Mouse (Mus musculus): ENCODE measurements around the gene Gm29609.
A peak's percentile ranks its signal among the peaks of the same experiment; 100 is the strongest.
"Not testable (repeated sequence)": the region's sequence is repeated elsewhere in the genome, so short reads cannot be mapped to it uniquely, and the experiment has no call there.

The Gm29609 gene

DNA sequence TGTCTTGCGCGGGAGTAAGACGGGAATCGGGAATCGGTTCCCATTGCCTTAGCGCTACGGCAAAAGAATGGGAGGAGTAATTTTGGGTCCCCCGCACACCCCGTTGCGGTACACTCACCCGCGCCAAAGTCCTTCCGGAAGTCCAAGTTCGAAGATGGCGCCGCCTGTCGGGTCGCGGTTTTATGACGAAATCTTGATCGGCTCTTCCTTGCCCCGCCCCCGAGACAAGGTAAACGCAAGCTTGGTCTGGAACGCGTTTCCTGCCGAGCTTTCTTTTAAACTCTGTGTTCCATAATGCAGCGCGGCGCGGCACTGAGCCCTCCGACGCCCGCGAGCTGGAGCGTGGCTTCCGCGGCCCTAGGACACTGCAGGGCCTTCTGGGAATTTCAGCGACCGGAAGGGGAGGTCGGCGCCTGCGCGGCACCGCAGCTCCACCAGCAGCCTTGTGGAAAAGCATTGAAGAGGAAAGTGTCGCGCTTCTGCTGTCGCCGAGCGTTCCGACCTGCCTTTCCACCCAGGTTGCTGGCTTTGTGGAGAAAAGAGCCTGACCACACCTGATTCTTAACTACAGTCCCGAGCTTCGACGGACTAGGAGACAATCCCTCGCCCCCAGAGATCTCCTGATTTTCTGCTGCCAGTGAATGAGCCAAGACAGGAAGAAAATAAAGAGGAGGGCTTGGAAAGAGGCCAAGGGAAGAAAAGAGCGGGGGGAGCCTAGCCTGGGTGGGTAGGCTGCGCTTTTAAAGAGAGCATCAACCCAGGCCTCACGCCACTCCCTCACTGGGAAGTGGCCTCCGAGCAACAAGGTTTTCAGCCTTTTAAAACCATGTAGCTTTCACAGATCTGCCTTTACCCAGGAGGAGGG is at the start of gene Gm29609, which contains the start of gene Gtf3c2:
Gene Gm29609, minus strand, starts transcription at position 146 of the 865 bp plus-strand sequence.
Gene Gtf3c2, minus strand, starts transcription at position 379 of the 865 bp plus-strand sequence.
- peak; percentile 97 for DNase-seq

DNA sequence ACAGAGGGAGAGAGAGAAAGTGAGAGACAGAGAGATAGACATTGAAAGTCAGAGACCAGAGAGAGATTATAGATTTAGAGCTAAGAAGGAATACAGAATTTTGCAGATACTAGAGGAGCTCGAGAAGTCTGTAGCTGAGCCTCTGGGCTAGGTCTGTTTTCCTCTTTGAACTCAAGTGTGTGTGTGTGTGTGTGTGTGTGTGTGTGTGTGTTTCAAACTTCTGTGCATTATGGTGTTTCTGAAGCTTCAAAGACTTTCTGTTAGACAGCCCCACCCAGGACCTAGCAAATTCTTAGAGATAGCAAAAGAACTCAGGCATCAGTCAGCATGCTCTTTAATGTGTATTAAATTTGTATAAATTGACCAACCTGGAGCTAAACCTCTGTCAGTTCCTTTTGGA is 46.9 kb upstream of the Gm29609 start:
- no peak for DNase-seq

DNA sequence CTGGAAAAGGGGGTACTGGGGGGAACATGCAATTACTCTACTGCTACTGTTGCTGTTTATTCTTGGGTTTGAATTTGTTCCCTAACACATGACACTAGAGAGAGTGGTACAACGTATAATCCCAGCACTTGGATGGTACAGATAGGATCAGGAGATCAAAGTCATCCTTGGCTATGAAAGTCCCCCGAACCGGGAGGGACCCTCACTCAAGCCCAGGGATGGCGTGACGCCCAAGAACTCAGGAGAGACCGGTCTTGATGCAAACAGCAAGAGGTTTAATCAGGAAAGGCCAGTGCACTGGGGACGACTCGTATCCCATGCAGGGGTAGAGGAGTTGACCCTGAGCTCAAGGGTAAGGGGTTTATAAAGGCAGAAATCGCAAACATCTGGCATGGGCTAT is 43.0 kb upstream of the Gm29609 start:
- DNase-seq, result no peak

DNA sequence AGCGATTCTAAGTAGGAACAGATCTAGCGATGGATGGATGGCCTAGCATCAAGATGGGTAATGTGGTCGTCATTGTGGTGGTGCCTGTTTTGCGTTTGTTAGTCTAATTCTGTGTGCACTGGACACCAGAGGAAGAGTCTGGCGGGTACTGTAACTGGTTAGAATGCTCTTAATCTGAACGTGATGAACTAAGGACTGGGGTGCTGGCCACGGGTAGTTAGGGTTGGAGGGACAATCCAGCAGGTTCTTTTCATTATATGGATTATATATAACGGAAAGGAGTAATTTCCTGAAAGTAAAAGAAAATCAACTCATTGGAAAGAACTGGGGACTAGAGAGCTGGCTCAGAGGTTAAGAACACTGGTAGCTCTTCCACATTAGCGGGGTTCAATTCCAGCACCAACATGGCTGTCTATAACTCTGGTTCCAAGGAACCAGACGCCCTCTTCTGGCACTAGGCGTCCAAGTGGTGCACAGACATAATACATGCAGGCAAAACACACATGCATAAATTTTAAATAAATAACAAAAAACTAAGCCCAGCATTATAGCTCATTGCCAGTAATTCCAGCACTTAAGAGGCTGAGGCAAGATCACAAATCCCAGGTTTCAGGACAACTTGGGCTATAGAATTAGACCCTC is 41.7 kb upstream of the Gm29609 start:
- DNase-seq, result peak; percentile 82

DNA sequence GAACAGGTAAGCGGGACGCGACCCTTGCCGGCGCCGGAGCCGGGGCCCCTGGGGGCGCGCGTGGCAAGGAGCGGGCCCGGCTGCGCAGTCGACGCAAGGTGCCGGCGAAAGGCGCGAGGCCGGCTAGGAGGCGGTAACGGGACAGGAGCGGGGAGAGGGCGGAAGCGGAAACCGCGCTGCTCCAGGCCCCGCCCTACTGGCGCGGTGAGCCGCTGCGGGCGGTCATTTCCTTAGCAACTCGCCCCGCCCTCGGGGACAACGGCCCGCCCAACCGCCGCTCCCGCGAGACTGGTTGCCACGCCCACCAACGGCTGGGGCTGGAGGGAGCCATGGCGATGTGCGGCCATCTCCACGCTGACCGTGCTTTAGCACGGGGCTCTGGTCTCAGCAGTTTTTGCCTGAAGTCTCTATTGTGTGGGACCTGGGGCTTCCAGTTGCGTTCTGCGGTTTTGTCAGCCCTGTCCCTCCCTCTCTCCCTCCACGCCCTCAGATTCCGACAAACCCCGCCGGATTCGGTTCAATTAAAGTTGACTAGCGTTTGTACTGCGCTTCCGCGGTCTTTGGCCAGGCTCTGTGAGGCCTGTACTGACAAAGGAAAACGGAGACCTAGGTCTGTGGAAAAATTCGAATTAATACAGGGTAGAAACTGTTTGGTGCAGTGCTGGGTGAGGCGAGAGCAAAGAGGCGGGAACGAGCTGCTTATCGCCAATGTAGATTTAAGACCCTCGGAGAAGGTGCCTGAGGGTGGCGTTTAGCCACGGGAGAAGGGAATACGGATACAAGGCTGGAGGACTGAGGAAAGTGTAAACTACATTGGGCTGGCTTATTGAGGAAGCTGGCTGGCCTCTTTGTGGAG is 41.0 kb upstream of the Gm29609 start, which contains the start of gene Ppm1g:
Gene Ppm1g, minus strand, starts transcription at position 240 of the 856 bp plus-strand sequence.
- peak; percentile 99 for DNase-seq

DNA sequence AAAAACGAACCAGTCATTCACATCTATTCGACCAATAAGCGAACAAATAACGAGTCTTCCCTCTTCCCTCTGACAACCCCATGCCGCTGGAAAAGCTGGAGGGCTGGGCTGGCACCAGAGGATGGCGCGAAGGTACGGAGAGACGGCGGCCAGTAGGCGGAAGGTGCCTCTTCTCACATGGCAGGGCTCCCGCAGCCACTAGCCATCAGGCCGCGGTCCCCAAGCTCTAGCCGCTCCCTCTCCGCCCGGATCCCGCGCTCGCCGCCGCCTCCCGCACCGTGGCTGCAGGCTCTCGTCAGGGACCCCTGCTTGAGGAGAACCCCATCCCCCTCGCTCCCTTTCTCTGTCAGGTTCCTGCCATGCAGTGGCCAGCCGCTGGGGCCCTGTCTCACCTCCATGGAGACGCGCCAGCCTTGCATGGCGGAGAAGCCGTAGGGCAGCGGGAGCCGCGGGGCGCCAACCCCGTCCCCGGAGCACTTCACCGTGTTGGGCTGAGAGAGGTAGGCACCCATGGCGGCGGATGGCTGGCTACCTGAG is 40.3 kb upstream of the Gm29609 start:
- peak; percentile 70 for DNase-seq

DNA sequence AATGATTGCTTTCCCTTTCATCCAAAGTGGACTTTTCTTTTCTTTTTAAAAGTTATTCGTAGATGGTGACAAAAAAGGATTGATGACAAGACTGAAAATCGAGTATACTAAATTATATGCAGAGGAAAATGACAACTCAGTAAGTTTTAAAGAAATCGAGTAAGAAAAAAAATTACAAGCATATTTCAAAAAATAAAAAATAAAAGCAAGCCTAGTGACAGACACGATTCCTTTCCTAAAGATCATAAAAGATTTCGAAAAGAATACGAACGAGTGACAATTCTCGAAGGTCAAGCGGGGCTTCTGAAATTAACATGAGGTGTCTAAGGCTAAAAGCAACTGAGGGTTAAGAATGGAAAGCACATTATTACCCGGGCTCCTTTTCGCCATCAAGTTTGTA is 39.8 kb upstream of the Gm29609 start:
- no peak for DNase-seq

DNA sequence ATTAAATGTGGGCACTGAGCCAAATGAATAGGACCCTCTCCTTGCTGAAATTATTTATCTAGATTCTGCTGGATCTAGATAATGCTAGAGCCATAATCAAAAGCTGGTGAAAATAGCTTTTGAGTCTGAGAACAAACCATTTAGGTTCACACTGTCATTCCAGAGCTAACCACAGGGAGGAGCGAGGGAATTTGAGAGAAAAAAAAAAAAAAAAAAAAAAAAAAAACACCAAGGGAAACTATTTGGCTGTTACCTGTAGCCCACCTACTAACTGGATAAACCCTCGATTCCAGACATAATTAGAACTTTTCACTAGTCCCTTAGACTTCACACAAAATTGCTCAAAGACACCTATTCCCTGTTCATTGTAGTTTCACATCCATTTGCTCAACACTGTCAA is 39.4 kb upstream of the Gm29609 start:
- DNase-seq, result peak; percentile 62

DNA sequence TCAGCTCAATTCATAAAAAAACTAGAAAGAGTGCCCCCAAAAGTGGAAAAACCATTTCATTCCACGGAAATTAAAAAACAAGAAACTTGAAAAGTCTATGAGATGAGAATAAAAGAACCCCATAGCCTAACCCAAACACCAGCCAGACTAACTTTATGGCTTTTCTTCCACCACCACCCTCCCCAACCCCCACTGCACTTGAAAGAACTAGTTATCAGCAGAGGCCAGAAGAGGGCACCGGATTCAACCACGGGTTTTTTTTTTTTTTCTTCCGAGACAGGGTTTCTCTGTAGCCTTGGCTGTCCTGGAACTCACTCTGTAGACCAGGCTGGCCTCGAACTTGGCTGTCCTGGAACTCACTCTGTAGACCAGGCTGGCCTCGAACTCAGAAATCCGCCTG is 38.6 kb upstream of the Gm29609 start:
- DNase-seq, result no peak

DNA sequence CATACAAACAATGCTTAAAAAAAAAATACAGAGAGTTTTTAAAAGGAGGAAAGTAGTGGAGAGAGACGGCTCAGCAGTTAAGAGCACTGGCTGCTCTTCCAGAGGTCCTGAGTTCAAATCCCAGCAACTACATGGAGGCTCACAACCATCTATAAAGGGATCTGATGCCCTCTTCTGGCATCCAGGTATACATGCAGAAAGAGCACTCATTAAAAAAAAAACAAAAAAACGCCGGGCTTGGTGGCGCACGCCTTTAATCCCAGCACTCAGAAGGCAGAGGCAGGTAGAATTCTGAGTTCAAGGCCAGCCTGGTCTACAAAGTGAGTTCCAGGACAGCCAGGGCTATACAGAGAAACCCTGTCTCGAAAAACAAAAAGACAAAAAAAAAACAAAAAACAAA is 36.8 kb upstream of the Gm29609 start:
- not testable (repeated sequence) for DNase-seq

DNA sequence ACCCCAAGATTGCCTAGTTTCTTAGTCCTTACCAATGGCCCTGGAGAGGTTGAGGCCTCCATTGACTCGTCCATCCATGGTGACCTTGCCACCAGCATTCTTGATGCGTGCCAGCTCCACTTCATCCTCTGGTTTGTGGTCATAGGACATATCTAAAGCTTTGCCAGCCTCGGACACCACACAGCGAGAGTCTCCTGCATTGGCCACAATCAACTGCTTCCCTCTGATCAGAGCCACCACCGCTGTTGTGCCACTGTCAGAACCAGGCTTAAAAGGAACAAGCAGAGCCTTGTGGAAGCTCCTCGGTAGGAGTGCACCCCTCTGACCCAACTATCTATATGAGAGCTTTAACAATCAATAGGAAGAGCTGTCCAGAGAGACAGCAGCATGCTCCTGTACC is 24.7 kb upstream of the Gm29609 start:
- no peak for DNase-seq

DNA sequence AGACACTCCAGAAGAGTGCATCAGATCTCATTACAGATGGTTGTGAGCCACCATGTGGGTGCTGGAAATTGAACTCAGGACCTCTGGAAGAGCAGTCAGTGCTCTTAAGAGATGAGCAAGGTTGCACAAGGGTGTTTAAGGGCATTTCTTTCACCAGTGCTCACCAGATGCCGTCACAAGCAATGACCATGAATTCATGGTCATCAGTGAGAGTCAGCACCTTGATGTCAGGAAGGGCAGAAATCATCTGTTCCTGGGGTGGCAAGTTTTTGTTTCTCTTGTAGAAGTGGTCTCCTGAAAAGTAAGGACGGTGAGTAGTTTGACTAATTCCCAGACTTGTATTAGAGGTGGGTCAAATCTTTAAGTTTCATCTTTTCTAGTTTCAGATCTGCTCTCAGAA is 24.2 kb upstream of the Gm29609 start:
- DNase-seq, result no peak

DNA sequence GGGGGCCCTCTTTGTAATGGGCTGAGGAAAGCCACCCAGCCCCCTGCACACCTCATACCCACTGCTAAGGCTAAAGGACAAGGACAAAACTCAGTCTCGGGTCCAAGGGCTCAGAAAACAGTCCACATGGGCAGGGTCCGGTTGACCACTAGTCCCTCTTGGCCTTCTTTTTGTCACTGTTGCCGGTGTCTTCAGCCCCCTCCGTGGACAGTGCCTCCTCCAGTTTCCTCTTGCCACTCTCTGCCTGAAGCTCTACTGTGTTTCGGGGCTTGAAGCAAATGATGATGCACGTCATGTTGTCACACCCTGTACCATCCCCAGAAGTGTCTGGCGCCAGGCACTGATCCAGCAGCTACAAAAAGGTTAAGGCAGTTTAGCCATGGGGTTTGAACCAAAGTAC is 23.2 kb upstream of the Gm29609 start:
- DNase-seq, result no peak

DNA sequence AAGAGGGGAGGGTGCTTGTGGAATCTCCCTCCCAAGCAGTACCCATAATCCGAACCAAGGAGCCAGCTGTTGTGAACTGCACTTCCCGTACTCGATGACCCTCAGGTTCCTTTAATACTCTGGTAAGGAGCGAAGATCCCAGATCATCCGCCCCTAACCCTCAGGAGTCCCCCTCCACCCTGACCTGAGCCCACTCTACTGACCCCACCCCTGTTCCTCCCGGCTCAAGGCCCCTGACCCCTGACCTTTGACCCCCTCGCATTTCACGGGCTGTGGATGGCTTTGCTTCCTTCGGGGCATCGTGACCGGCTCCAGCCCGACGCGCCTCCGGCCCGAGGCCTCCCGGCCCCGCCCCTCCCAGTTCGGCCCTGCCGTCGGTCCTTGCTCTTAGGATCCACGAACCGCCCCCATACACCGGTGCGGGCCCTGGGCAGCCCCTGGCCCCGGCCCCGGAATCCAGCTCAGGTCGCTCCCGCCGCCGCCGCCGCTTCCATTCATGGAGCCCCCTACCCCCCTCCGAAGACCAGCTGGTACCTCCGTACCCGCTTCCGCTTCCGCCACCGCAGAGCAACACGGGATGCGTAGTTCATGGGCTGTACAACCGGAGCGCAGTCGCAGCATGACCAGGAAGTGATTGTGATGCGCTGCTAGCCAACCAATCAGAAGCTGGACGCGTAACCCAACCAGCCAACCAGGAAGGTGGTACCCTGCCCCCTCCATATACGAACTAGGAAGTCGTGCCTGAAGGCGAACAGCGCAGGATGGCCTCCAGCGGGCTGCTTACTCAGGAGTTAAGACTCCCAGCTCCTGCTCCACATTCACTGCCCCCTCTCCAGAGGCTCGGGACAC is 22.3 kb upstream of the Gm29609 start, which contains the start of gene Zfp513:
Gene Zfp513, minus strand, starts transcription at position 562 of the 849 bp plus-strand sequence.
- DNase-seq, result peak; percentile 97

DNA sequence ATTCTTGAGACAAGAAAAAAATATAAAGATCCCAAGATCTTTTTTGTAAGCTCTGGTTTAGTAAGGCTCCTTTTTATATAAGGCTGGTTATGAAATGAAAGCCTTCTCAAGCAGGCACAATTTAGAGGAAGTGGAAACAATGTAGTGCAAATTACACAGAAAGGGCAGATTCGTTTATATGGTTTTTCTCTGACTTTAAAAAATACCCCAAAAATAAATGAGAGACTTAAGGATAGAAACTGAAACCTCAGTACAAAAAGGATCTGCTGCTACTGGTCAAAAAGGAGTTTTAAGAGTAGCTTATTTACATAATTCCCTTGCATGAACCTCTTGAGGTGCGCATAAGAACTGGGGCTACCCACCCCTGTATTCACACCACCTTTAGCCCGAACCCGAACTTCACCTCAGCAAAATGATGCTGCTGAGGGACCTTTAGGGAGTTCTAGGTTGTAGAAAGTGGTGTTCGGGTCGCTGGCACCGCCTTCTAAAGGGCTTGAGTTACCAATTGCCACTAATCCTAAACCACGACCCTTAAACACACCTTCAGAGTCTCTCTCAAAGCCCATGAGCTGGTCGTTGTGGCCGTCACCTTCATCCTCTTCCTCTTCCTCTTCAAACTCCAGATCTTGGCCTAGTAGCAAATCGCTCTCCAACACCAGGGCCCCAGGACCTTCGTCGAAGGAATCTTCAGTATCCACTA is 21.5 kb upstream of the Gm29609 start:
- no peak for DNase-seq

DNA sequence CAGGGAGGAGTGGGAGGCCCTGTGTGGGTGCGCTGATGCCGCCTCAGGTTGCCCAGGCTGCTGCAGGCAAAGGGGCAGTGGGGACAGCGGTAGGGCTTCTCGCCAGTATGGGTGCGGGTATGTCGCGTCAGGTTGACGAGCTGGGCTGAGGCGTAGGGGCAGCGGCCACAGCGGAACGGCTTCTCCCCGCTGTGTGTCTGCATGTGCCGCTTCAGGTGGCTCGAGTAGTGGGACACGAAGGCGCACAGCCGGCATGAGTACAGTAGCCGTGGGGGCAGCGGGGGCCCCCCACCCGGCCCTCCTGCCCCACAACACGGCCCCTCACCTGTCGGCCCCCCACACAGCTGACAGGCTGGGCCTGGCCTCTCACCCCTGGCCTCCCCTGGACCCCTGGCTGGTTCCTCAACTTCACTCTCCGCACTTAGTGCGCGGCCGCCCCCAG is 20.6 kb upstream of the Gm29609 start:
- no peak for DNase-seq

DNA sequence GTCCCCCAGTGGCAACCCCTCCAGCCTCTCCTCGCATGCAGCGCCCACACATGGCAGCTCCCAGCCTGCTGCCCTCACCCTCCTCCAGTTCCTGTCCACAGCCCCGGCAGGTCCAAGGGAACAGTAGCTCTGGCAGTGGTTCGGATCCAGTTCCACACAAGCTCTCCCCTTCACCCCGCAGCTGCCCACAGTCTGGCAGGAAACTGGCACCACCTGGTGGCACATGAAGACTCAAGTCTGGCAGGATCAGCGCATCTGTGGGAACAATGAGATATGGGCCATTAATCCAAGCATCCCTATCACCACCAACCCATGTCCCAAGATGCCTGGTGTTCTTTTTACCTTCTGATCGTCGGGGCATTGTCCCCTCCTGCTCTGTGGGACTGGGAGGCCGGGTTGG is 20.2 kb upstream of the Gm29609 start:
- no peak for DNase-seq

DNA sequence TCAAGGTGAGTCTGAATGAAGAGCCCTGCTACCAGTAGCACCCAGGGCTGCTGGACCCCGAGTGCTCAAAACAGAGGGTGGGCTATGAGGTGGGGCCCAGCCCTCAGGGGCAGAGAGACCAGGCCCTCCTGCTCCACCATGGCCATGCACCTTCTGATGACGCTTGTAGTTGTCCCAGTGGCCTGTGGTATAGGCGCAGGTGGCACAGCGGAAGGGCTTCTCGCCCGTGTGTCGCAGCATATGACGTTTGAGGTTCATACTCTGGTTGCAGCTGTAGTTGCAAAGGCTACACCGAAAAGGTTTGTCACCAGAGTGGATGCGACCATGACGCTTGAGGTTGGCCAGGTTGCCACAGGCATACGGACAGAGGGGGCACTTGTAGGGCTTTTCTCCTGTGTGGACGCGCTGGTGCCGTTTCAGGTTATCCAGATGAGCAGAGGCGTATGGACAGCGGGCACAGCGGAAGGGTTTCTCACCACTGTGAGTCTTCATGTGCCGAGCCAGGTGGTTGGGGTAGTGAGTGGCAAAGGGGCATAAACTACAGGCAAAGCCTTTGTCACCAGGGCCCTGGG is 19.7 kb upstream of the Gm29609 start:
- DNase-seq, result no peak

DNA sequence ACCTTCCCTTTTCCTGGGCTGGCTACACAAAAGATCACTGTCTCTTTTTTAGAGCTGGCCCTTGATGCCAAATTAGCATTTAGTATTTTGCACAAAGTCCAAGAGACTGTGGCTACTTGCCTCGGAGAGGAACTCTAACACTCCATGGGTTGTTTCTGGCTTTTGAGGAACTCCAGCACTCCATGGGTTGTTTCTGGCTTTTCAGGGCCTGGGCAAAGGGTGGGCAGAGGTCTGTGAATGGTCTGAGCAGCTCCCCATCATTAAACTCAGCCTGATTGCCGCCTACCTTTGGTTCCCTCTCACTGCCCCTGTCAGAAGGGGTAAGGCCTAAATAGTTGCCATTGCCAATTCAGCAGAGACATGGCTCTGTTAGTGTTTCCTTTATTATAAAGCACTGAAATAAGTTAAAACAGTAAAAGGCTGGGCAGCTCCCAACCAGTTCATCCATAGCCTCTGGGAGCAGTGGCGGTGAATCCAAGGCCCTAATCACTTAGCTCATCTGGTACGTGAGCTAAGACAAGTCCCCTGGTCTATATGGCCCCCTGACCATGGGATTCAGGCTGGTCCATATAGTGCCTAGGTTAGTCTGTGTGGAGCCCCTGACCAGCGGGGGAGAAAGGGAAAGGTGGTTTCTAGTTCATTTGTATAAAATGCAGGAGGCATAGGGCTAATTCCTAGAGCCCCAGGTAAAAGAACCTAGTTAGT is 19.1 kb upstream of the Gm29609 start:
- no peak for DNase-seq

DNA sequence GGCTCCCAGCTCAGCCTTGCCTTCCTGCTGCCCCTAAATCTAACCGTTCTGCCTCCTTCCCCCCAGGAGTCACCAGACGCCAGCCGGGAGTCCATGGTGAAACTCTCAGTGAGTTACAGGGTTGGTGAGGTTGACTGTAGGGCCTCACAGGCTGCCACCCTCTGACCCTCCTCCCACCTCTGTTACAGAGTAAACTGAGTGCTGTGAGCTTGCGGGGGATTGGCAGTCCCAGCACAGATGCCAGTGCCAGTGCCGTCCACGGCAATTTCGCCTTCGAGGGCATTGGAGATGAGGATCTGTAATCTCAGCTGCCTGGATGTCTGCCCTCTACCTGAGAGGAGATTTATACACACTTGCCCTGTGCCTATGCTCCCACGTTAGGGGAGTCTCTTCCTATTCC is 18.5 kb upstream of the Gm29609 start:
- DNase-seq, result no peak
